Mouse (Mus musculus) embryonic facial prominence, embryonic 13.5 days (tissue): ENCODE measurements at regions not wholly inside any gene's neighbourhood (a gene's known extent, or its start where the extent isn't known, plus 50 kb on each side); places are given as distances from the start of the nearest gene placed in this dataset.
A peak's percentile ranks its signal among the peaks of the same experiment; 100 is the strongest.

Source experiments
- ATAC-seq: fragments of 200-750 bp; cut with Nextera tagmentation; 2 replicates; pipeline ENCODE4 v1.8.0; 2017; ENCODE audit warnings: low read depth; ENCODE audit not compliant: insufficient number of reproducible peaks, insufficient read depth, low FRiP score, low TSS enrichment
- H3K27ac ChIP-seq: fragments of 300-500 bp; sonication (generic); 2 replicates; pipeline ENCODE4 v1.5.1; 2015; ENCODE audit warnings: moderate library complexity, mild to moderate bottlenecking, inconsistent platforms
- H3K27me3 ChIP-seq: fragments of 300-500 bp; sonication (generic); 2 replicates; pipeline ENCODE4 v1.6.1; 2015; ENCODE audit warnings: mild to moderate bottlenecking, inconsistent platforms
- H3K36me3 ChIP-seq: fragments of 300-500 bp; sonication (generic); 2 replicates; pipeline ENCODE4 v1.6.1; 2015; ENCODE audit warnings: mild to moderate bottlenecking, inconsistent platforms
- H3K4me1 ChIP-seq: fragments of 300-500 bp; sonication (generic); 2 replicates; pipeline ENCODE4 v1.6.1; 2015; ENCODE audit warnings: inconsistent platforms
- H3K4me2 ChIP-seq: fragments of 300-500 bp; sonication (generic); 2 replicates; pipeline ENCODE4 v1.6.1; 2015; ENCODE audit warnings: moderate library complexity, mild to moderate bottlenecking, inconsistent platforms
- H3K4me3 ChIP-seq: fragments of 300-500 bp; sonication (generic); 2 replicates; pipeline ENCODE4 v1.5.1; 2015; ENCODE audit warnings: mild to moderate bottlenecking, inconsistent platforms
- H3K9ac ChIP-seq: fragments of 300-500 bp; sonication (generic); 2 replicates; pipeline ENCODE4 v1.6.1; 2015; ENCODE audit warnings: mild to moderate bottlenecking, inconsistent platforms
- H3K9me3 ChIP-seq: fragments of 300-500 bp; sonication (generic); 2 replicates; pipeline ENCODE4 v1.6.1; 2016; ENCODE audit warnings: inconsistent platforms
- WGBS: fragments of 180-500 bp; shearing (Covaris S2); methylation state at CpG from one replicate; pipeline ENCODE4 v1.1.7; 2015; ENCODE audit warnings: mixed read lengths; 5-methylcytosine and 5-hydroxymethylcytosine counted together

GRCm38 (mm10) chr16:39285028-39285744, 392.7 kb downstream of the Igsf11 start:
- Histone ChIP-seq H3K36me3 (no peaks in the 10 kb centered on the region), H3K27ac (no peak overlapping the region), H3K9ac (no peak overlapping the region), H3K27me3 (no peaks in the 10 kb centered on the region), H3K4me2 (no peak overlapping the region), H3K9me3 (no peaks in the 10 kb centered on the region), H3K4me1 (no peaks in the 10 kb centered on the region), H3K4me3 (no peak overlapping the region)
- 86% methylated on average over 3 of the region's 3 CpGs for WGBS
- no peak for ATAC-seq

- no peaks in the 10 kb centered on the region for H3K4me1 ChIP-seq
- no peaks in the 10 kb centered on the region for H3K27me3 ChIP-seq
- no peak for ATAC-seq
- H3K4me3 ChIP-seq, result no peak overlapping the region
- H3K4me2 ChIP-seq, result no peak overlapping the region
- 52% methylated on average over 8 of the region's 8 CpGs for WGBS
- no peak overlapping the region for H3K27ac ChIP-seq
- no peak overlapping the region for H3K9ac ChIP-seq
- no peaks in the 10 kb centered on the region for H3K36me3 ChIP-seq
- H3K9me3 ChIP-seq, result no peaks in the 10 kb centered on the region
Measured at GRCm38 (mm10) chr16:39286797-39287565, 394.5 kb downstream of the Igsf11 start.

- ATAC-seq, result no peak
- 87% methylated on average over 3 of the region's 3 CpGs for WGBS
- Histone ChIP-seq H3K9me3 (no peaks in the 10 kb centered on the region), H3K4me2 (no peak overlapping the region), H3K4me1 (peaks cover 3% of the 10 kb centered on the region; the same call in 1 of the 2 replicates), H3K27ac (no peak overlapping the region), H3K9ac (no peak overlapping the region), H3K36me3 (no peaks in the 10 kb centered on the region), H3K27me3 (no peaks in the 10 kb centered on the region), H3K4me3 (no peak overlapping the region)
Measured at GRCm38 (mm10) chr16:39298856-39299255, 406.4 kb downstream of the Igsf11 start.

GRCm38 (mm10) chr16:39302902-39303361, 410.5 kb downstream of the Igsf11 start:
- no peak overlapping the region for H3K27ac ChIP-seq
- H3K9ac ChIP-seq, result no peak overlapping the region
- H3K4me1 ChIP-seq, result peaks cover 5% of the 10 kb centered on the region
- no peaks in the 10 kb centered on the region for H3K36me3 ChIP-seq
- H3K9me3 ChIP-seq, result no peaks in the 10 kb centered on the region
- no peak overlapping the region for H3K4me3 ChIP-seq
- 30% methylated on average over 1 of the region's 1 CpGs for WGBS
- H3K4me2 ChIP-seq, result no peak overlapping the region
- H3K27me3 ChIP-seq, result no peaks in the 10 kb centered on the region
- ATAC-seq, result 0 out of 2 replicates have a peak, but pooled peaks have one; percentile 56

- 44% methylated on average over 7 of the region's 7 CpGs for WGBS
- no peaks in the 10 kb centered on the region for H3K27me3 ChIP-seq
- ATAC-seq, result no peak
- no peak overlapping the region for H3K4me3 ChIP-seq
- H3K4me2 ChIP-seq, result no peak overlapping the region
- H3K9ac ChIP-seq, result no peak overlapping the region
- H3K9me3 ChIP-seq, result no peaks in the 10 kb centered on the region
- no peaks in the 10 kb centered on the region for H3K36me3 ChIP-seq
- peaks cover 9% of the 10 kb centered on the region for H3K4me1 ChIP-seq
- no peak overlapping the region for H3K27ac ChIP-seq
Measured at GRCm38 (mm10) chr16:39303371-39303770, 410.9 kb downstream of the Igsf11 start.

- 32% methylated on average over 5 of the region's 5 CpGs for WGBS
Measured at GRCm38 (mm10) chr16:39307951-39308350, 415.5 kb downstream of the Igsf11 start.

GRCm38 (mm10) chr16:39316752-39317594, 424.5 kb downstream of the Igsf11 start:
- no peak overlapping the region for H3K27ac ChIP-seq
- no peaks in the 10 kb centered on the region for H3K9me3 ChIP-seq
- WGBS, result 24% methylated on average over 15 of the region's 15 CpGs
- no peaks in the 10 kb centered on the region for H3K4me1 ChIP-seq
- ATAC-seq, result no peak
- no peak overlapping the region for H3K4me2 ChIP-seq
- no peaks in the 10 kb centered on the region for H3K27me3 ChIP-seq
- H3K4me3 ChIP-seq, result no peak overlapping the region
- H3K36me3 ChIP-seq, result no peaks in the 10 kb centered on the region
- H3K9ac ChIP-seq, result no peak overlapping the region

More at GRCm38 (mm10) chr16:39307951-39308350, 415.5 kb downstream of the Igsf11 start:
- Histone ChIP-seq H3K9ac (no peak overlapping the region), H3K4me1 (peaks cover 7% of the 10 kb centered on the region), H3K36me3 (no peaks in the 10 kb centered on the region), H3K4me3 (no peak overlapping the region), H3K4me2 (no peak overlapping the region), H3K9me3 (no peaks in the 10 kb centered on the region), H3K27me3 (no peaks in the 10 kb centered on the region), H3K27ac (no peak overlapping the region)
- ATAC-seq, result no peak

- Histone ChIP-seq H3K9ac (no peak overlapping the region), H3K4me1 (no peaks in the 10 kb centered on the region), H3K27ac (no peak overlapping the region), H3K27me3 (no peaks in the 10 kb centered on the region), H3K36me3 (no peaks in the 10 kb centered on the region), H3K4me2 (no peak overlapping the region), H3K9me3 (no peaks in the 10 kb centered on the region), H3K4me3 (no peak overlapping the region)
- no peak for ATAC-seq
- WGBS, result 76% methylated on average over 2 of the region's 2 CpGs
Measured at GRCm38 (mm10) chr16:39325627-39326026, 433.2 kb downstream of the Igsf11 start.

GRCm38 (mm10) chr16:39363657-39364056, 471.2 kb downstream of the Igsf11 start:
- Histone ChIP-seq H3K4me2 (no peak overlapping the region), H3K36me3 (no peaks in the 10 kb centered on the region), H3K27ac (no peak overlapping the region), H3K9me3 (no peaks in the 10 kb centered on the region), H3K4me3 (no peak overlapping the region), H3K27me3 (no peaks in the 10 kb centered on the region), H3K4me1 (no peaks in the 10 kb centered on the region), H3K9ac (no peak overlapping the region)
- WGBS, result 62% methylated on average over 2 of the region's 2 CpGs
- no peak for ATAC-seq

- Histone ChIP-seq H3K27ac (no peak overlapping the region), H3K9ac (no peak overlapping the region), H3K4me1 (no peaks in the 10 kb centered on the region), H3K27me3 (no peaks in the 10 kb centered on the region), H3K9me3 (no peaks in the 10 kb centered on the region), H3K4me3 (no peak overlapping the region), H3K4me2 (no peak overlapping the region), H3K36me3 (no peaks in the 10 kb centered on the region)
- ATAC-seq, result no peak
- 90% methylated on average over 2 of the region's 2 CpGs for WGBS
Measured at GRCm38 (mm10) chr16:39368276-39368675, 475.8 kb downstream of the Igsf11 start.

GRCm38 (mm10) chr16:39374616-39375015, 482.1 kb downstream of the Igsf11 start:
- H3K4me2 ChIP-seq, result no peak overlapping the region
- no peaks in the 10 kb centered on the region for H3K4me1 ChIP-seq
- no peak overlapping the region for H3K9ac ChIP-seq
- no peak for ATAC-seq
- H3K27me3 ChIP-seq, result no peaks in the 10 kb centered on the region
- no peaks in the 10 kb centered on the region for H3K9me3 ChIP-seq
- no peak overlapping the region for H3K27ac ChIP-seq
- WGBS, result 67% methylated on average over 3 of the region's 3 CpGs
- no peaks in the 10 kb centered on the region for H3K36me3 ChIP-seq
- no peak overlapping the region for H3K4me3 ChIP-seq
